Mouse (Mus musculus) kidney, adult 2 months (tissue): ENCODE measurements around the gene Armh3. TPM values are rescaled to one million over a fixed set of nuclear protein-coding genes. Genes with fewer than 3 reads are reported as not detected.

Experiments
- DNase-seq: peaks from one replicate; pipeline ENCODE4 v3.0.0; 2021
- H3K27ac ChIP-seq: fragments of 200-500 bp; 2 replicates; pipeline ENCODE4 v1.5.1; 2012; ENCODE audit warnings: low read depth, low read length, control low read depth, inconsistent platforms; ENCODE audit not compliant: insufficient read depth
- H3K27me3 ChIP-seq: fragments of 200-500 bp; replicated peaks from 2 replicates; pipeline ENCODE4 v1.6.1; 2012; ENCODE audit warnings: mild to moderate bottlenecking, moderate library complexity, low read length, inconsistent platforms; ENCODE audit not compliant: control insufficient read depth, insufficient read depth
- H3K36me3 ChIP-seq: fragments of 200-500 bp; 2 replicates; pipeline ENCODE4 v1.6.1; 2012; ENCODE audit warnings: mild to moderate bottlenecking, moderate library complexity, low read length, inconsistent platforms; ENCODE audit not compliant: control insufficient read depth, insufficient read depth
- H3K4me1 ChIP-seq: fragments of 200-500 bp; 2 replicates; pipeline ENCODE4 v1.6.1; 2011; ENCODE audit warnings: low read length; ENCODE audit not compliant: control insufficient read depth, insufficient read depth
- H3K4me3 ChIP-seq: fragments of 200-500 bp; 2 replicates; pipeline ENCODE4 v1.5.1; 2011; ENCODE audit warnings: mild to moderate bottlenecking, low read depth, low read length, control low read depth; ENCODE audit not compliant: insufficient read depth
- CTCF ChIP-seq: fragments of 200-500 bp; conservative IDR thresholded peaks from 2 replicates; pipeline ENCODE4 v1.5.1; 2011; ENCODE audit warnings: low read depth, mild to moderate bottlenecking, control low read depth, low read length, moderate library complexity, mixed read lengths; ENCODE audit not compliant: insufficient read depth, insufficient read length
- POLR2A ChIP-seq: fragments of 200-500 bp; IDR thresholded peaks from one replicate; pipeline ENCODE4 v1.6.1; 2011; ENCODE audit warnings: low read depth, low read length, control low read depth
- WGBS: fragments of 180-500 bp; shearing (Covaris S2); methylation state at CpG from one replicate; pipeline ENCODE4 v1.1.7; 2018; 5-methylcytosine and 5-hydroxymethylcytosine counted together
- polyA plus RNA-seq: library from polyadenylated mRNA; depleted of rRNA; stranded (reverse); fragments of >200 nt; gene quantifications from 2 replicates; pipeline ENCODE4 v1.2.3, GENCODE M21; 2012

The Armh3 gene
- polyA plus RNA-seq, 1 experiment = 12.2 TPM

GRCm38 (mm10) chr19:46024959-46025358, 26.7 kb upstream of the Armh3 start:
- no peaks in the 10 kb centered on the region for H3K36me3 ChIP-seq
- H3K27me3 ChIP-seq = no peaks in the 10 kb centered on the region
- WGBS = 51% methylated on average over 6 of the region's 6 CpGs
- no peak for DNase-seq
- TF ChIP-seq POLR2A = no peak
- H3K27ac ChIP-seq = peak overlapping the region; percentile 52; the same call in 1 of the 2 replicates
- no peak overlapping the region for H3K4me3 ChIP-seq
- H3K4me1 ChIP-seq = no peaks in the 10 kb centered on the region

GRCm38 (mm10) chr19:46016023-46016422, 17.7 kb upstream of the Armh3 start:
- 97% methylated on average over 2 of the region's 2 CpGs for WGBS
- no peaks in the 10 kb centered on the region for H3K27me3 ChIP-seq
- no peaks in the 10 kb centered on the region for H3K36me3 ChIP-seq
- H3K27ac ChIP-seq = no peak overlapping the region
- DNase-seq = no peak
- H3K4me1 ChIP-seq = no peaks in the 10 kb centered on the region
- TF ChIP-seq POLR2A = no peak
- no peak for TF ChIP-seq CTCF
- H3K4me3 ChIP-seq = no peak overlapping the region

GRCm38 (mm10) chr19:46014572-46015178, 16.4 kb upstream of the Armh3 start:
- Histone ChIP-seq H3K4me1 (no peaks in the 10 kb centered on the region), H3K27ac (no peak overlapping the region), H3K4me3 (no peak overlapping the region), H3K36me3 (no peaks in the 10 kb centered on the region), H3K27me3 (no peaks in the 10 kb centered on the region)
- DNase-seq = peak; percentile 96
- TF ChIP-seq POLR2A (no peak), CTCF (peak; percentile 99)
- 29% methylated on average over 12 of the region's 12 CpGs for WGBS

GRCm38 (mm10) chr19:46005680-46006079, 7.4 kb upstream of the Armh3 start:
- DNase-seq = no peak
- WGBS = 90% methylated on average over 7 of the region's 7 CpGs
- TF ChIP-seq POLR2A = no peak
- no peak for TF ChIP-seq CTCF
- H3K27me3 ChIP-seq = no peaks in the 10 kb centered on the region
- no peaks in the 10 kb centered on the region for H3K36me3 ChIP-seq
- H3K27ac ChIP-seq = no peak overlapping the region
- H3K4me1 ChIP-seq = peaks cover 4% of the 10 kb centered on the region; the same call in 1 of the 2 replicates
- H3K4me3 ChIP-seq = no peak overlapping the region

- TF ChIP-seq CTCF = no peak
- TF ChIP-seq POLR2A = no peak
- peaks cover 4% of the 10 kb centered on the region; the same call in 1 of the 2 replicates for H3K4me1 ChIP-seq
- no peaks in the 10 kb centered on the region for H3K27me3 ChIP-seq
- H3K27ac ChIP-seq = no peak overlapping the region
- H3K36me3 ChIP-seq = no peaks in the 10 kb centered on the region
- H3K4me3 ChIP-seq = no peak overlapping the region
- 84% methylated on average over 17 of the region's 17 CpGs for WGBS
- no peak for DNase-seq
These were observed 6.7 kb upstream of the Armh3 start for GRCm38 (mm10) chr19:46004814-46005466.

GRCm38 (mm10) chr19:46003371-46004226, 5.3 kb upstream of the Armh3 start, which contains the start of gene Hps6:
Hps6 (plus strand) TSS chr19:46003508.
- 2% methylated on average over 70 of the region's 70 CpGs for WGBS
- H3K27ac ChIP-seq = peak within 1 kb of the TSS; percentile 41; the same call in 1 of the 2 replicates
- no peaks in the 10 kb centered on the region for H3K27me3 ChIP-seq
- no peaks in the 10 kb centered on the region for H3K36me3 ChIP-seq
- peaks cover 7% of the 10 kb centered on the region; the same call in 1 of the 2 replicates for H3K4me1 ChIP-seq
- peak within 1 kb of the TSS; percentile 72 for H3K4me3 ChIP-seq
- TF ChIP-seq CTCF (no peak), POLR2A (peak; percentile 90)
- DNase-seq = peak; percentile 96

- Histone ChIP-seq H3K4me1 (peaks cover 10% of the 10 kb centered on the region), H3K27ac (no peak overlapping the region), H3K27me3 (no peaks in the 10 kb centered on the region), H3K36me3 (no peaks in the 10 kb centered on the region), H3K4me3 (no peak overlapping the region)
- no peak for DNase-seq
- WGBS = 77% methylated on average over 9 of the region's 9 CpGs
- TF ChIP-seq CTCF = no peak
- TF ChIP-seq POLR2A = no peak
These were observed 4.0 kb upstream of the Armh3 start for GRCm38 (mm10) chr19:46002279-46002678.
